Mouse (Mus musculus) hindbrain, embryonic 14.5 days (tissue): ENCODE measurements at regions not wholly inside any gene's neighbourhood (a gene's known extent, or its start where the extent isn't known, plus 50 kb on each side); places are given as distances from the start of the nearest gene placed in this dataset.

ENCODE experiments used
- ATAC-seq: fragments of 200-750 bp; cut with Nextera tagmentation; 2 replicates; pipeline ENCODE4 v1.8.0; 2017; ENCODE audit warnings: moderate number of reproducible peaks, mild to moderate bottlenecking, moderate TSS enrichment, moderate library complexity; ENCODE audit not compliant: low FRiP score
- DNase-seq: peaks from one replicate; pipeline ENCODE4 v3.0.0-alpha.2; 2015; ENCODE audit warnings: low spot score
- H3K27ac ChIP-seq: fragments of 300-500 bp; sonication (generic); 2 replicates; pipeline ENCODE4 v1.5.1; 2014; ENCODE audit warnings: mild to moderate bottlenecking, moderate library complexity
- H3K27me3 ChIP-seq: fragments of 300-500 bp; sonication (generic); 2 replicates; pipeline ENCODE4 v1.6.1; 2014; ENCODE audit warnings: mild to moderate bottlenecking, low read length, mixed read lengths; ENCODE audit not compliant: control insufficient read depth, insufficient read depth
- H3K36me3 ChIP-seq: fragments of 300-500 bp; sonication (generic); replicated peaks from 2 replicates; pipeline ENCODE4 v1.6.1; 2014; ENCODE audit not compliant: control insufficient read depth, insufficient read depth
- H3K4me1 ChIP-seq: fragments of 300-500 bp; sonication (generic); replicated peaks from 2 replicates; pipeline ENCODE4 v1.6.1; 2014; ENCODE audit warnings: antibody characterized with exemption, low read length, mixed read lengths; ENCODE audit not compliant: control insufficient read depth, insufficient read depth
- H3K4me2 ChIP-seq: fragments of 300-500 bp; sonication (generic); replicated peaks from 2 replicates; pipeline ENCODE4 v1.6.1; 2014; ENCODE audit warnings: mild to moderate bottlenecking, moderate library complexity
- H3K4me3 ChIP-seq: fragments of 300-500 bp; sonication (generic); replicated peaks from 2 replicates; pipeline ENCODE4 v1.5.1; 2014; ENCODE audit warnings: mild to moderate bottlenecking, low read length
- H3K9ac ChIP-seq: fragments of 300-500 bp; sonication (generic); 2 replicates; pipeline ENCODE4 v1.6.1; 2014
- H3K9me3 ChIP-seq: fragments of 300-500 bp; sonication (generic); 2 replicates; pipeline ENCODE4 v1.6.1; 2016; ENCODE audit warnings: low read length; ENCODE audit not compliant: control insufficient read depth
- WGBS: fragments of 180-500 bp; shearing (Covaris S2); extraction: QIAGEN DNeasy Blood & Tissue Kit; methylation state at CpG from one replicate; pipeline ENCODE4 v1.1.7; 2014; 5-methylcytosine and 5-hydroxymethylcytosine counted together

DNA sequence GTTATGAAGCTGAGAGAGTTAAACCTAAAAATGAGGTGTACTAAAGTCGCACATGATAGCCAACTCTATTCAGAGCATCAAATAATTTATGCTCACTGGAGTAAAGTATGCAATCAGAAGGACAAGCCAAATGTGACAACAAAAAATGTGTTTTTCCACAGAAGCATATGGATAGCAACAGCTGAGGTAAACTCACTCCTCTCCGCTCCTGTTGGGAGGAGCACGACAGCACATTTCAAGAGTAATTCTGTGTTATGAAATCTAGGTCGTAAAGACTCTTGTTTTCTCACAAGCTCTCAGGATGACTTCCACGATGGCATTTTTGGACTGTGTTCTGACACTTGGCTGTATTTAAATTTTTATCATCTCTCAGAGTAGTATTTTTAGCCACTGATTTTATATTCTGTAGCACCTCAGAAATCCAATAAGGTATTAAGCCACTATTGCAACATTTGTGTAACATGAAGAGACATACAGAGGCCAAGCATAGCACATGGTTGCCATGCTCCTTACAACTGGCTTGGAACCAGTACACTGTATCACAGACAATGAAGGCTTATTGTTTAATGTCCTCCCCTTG lies 70.3 kb upstream of the Mbnl1 start:
- Histone ChIP-seq H3K36me3 (no peaks in the 10 kb centered on the region), H3K4me3 (no peak overlapping the region), H3K4me1 (no peaks in the 10 kb centered on the region), H3K27me3 (no peaks in the 10 kb centered on the region), H3K27ac (no peak overlapping the region), H3K9me3 (no peaks in the 10 kb centered on the region), H3K4me2 (no peak overlapping the region), H3K9ac (no peak overlapping the region)
- no peak for DNase-seq
- 89% methylated on average over 5 of the region's 5 CpGs for WGBS
- no peak for ATAC-seq

- DNase-seq: no peak
- WGBS: 84% methylated on average over 2 of the region's 2 CpGs
- Histone ChIP-seq H3K27me3 (no peaks in the 10 kb centered on the region), H3K9me3 (no peaks in the 10 kb centered on the region), H3K9ac (no peak overlapping the region), H3K4me1 (no peaks in the 10 kb centered on the region), H3K4me2 (no peak overlapping the region), H3K36me3 (no peaks in the 10 kb centered on the region), H3K4me3 (no peak overlapping the region), H3K27ac (no peak overlapping the region)
- ATAC-seq: no peak
Measured at GRCm38 (mm10) chr3:60407426-60407825, 65.2 kb upstream of the Mbnl1 start.

DNA sequence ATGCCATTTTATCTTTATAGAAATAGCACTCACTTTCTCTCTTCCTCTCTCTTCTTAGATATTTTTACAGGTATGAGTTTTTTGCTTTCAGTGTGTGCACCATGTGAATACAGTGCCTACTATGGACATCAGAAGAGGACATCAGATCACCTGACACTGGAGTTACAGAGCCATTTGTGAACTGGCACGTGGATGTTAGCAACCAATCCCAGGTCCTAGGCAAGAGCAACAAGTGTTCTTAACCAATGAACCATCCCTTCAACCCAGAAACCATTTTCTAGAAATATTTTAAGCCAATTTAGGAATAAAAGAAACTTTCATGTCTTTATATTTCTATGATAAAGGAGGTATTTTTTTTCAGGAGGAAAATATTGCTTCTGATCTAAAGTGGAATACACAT lies 64.7 kb upstream of the Mbnl1 start:
- H3K4me3 ChIP-seq: no peak overlapping the region
- no peak for ATAC-seq
- no peak overlapping the region for H3K9ac ChIP-seq
- no peak overlapping the region for H3K27ac ChIP-seq
- no peak overlapping the region for H3K4me2 ChIP-seq
- WGBS: 74% methylated on average over 1 of the region's 1 CpGs
- H3K27me3 ChIP-seq: no peaks in the 10 kb centered on the region
- H3K4me1 ChIP-seq: no peaks in the 10 kb centered on the region
- no peaks in the 10 kb centered on the region for H3K36me3 ChIP-seq
- no peaks in the 10 kb centered on the region for H3K9me3 ChIP-seq
- DNase-seq: no peak

DNA sequence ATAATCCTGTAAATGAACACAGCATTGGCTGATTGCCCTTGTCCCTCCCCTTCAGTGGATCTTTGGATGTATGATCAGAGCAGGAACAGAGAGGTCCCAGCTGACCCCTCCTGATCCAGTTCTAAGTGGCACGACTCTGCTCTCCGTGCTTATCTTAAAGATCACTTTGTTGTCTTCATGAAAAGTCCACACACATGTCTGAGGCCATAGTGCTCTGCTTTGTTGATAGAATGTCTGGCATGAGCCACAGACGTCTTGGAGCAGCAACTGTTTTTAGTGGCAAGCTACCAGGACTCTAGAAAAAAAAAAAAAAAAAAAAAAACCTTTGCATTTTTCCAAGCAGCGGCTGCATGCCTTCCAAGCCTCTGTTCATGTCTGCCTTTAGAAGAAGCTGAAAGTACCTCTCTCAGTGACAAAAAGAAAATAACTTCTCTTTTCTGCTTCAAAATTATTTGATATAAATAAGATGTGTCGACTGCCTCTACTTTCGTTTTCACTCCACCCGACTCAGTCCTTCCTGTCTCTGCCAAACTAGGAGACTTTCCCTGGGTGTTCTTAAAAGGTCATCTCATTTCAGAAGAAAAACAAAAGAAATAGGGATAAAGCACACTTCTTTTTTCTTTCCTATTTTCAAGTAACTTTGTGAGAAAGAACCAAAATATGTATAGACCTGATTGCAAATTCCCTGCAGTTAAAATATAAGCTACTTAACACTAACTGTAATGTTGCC lies 63.9 kb upstream of the Mbnl1 start:
- Histone ChIP-seq H3K36me3 (no peaks in the 10 kb centered on the region), H3K27me3 (no peaks in the 10 kb centered on the region), H3K4me3 (no peak overlapping the region), H3K4me2 (peak overlapping the region; percentile 4; the same call in 1 of the 2 replicates), H3K27ac (no peak overlapping the region), H3K4me1 (no peaks in the 10 kb centered on the region), H3K9ac (no peak overlapping the region), H3K9me3 (no peaks in the 10 kb centered on the region)
- 59% methylated on average over 7 of the region's 7 CpGs for WGBS
- ATAC-seq (no peak), DNase-seq (no peak)

- H3K9ac ChIP-seq: no peak overlapping the region
- H3K4me3 ChIP-seq: no peak overlapping the region
- H3K4me1 ChIP-seq: no peaks in the 10 kb centered on the region
- no peak overlapping the region for H3K27ac ChIP-seq
- H3K27me3 ChIP-seq: no peaks in the 10 kb centered on the region
- no peak for DNase-seq
- no peak for ATAC-seq
- no peaks in the 10 kb centered on the region for H3K36me3 ChIP-seq
- 0 out of 2 replicates have a peak overlapping the region, but pooled peaks have one; percentile 4 for H3K4me2 ChIP-seq
- H3K9me3 ChIP-seq: no peaks in the 10 kb centered on the region
Measured at GRCm38 (mm10) chr3:60409283-60409633, 63.4 kb upstream of the Mbnl1 start.

DNA sequence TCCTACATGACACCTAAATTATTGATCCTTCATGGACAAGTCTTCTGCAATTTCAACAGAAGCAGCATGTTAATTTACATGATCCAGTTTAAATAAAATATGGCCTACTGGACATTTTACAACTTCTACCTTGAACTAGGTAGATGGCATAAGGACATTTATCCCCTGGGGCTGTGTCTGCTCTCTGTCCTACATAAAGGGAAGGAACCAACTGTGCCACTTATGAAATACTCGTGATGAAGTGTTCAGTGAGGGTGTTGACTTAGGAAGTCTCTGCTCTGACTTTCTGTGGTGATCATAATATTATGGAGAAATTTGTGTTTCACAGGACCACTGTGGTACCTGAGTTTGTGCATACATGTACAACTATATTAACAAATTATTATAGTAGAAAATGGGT lies 60.9 kb upstream of the Mbnl1 start:
- WGBS: 86% methylated on average over 1 of the region's 1 CpGs
- no peaks in the 10 kb centered on the region for H3K4me1 ChIP-seq
- H3K4me2 ChIP-seq: no peak overlapping the region
- no peak for DNase-seq
- H3K36me3 ChIP-seq: no peaks in the 10 kb centered on the region
- no peak overlapping the region for H3K27ac ChIP-seq
- no peak overlapping the region for H3K4me3 ChIP-seq
- H3K9me3 ChIP-seq: no peaks in the 10 kb centered on the region
- ATAC-seq: no peak
- no peaks in the 10 kb centered on the region for H3K27me3 ChIP-seq
- no peak overlapping the region for H3K9ac ChIP-seq

DNA sequence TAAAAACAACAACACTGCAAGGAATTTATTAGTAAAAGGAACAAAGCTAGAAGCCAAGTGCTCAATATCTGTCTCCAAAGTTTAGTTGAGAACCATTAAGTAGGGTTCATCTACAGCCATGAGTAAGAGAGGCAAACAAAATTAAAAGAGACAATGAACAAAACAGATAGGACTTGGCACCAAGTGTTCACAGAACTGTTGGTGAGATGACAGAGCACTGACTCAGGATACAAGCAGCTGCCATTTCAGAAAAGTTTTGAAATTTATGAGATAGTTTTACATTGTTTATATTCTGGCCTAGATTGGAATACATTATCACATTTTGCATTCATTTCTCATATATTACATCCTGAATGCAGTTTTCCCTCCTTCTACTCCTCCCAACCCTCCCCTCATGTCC lies 60.4 kb upstream of the Mbnl1 start:
- no peak overlapping the region for H3K4me2 ChIP-seq
- no peaks in the 10 kb centered on the region for H3K36me3 ChIP-seq
- H3K9me3 ChIP-seq: no peaks in the 10 kb centered on the region
- no peak overlapping the region for H3K9ac ChIP-seq
- H3K4me1 ChIP-seq: no peaks in the 10 kb centered on the region
- DNase-seq (no peak), ATAC-seq (no peak)
- no peaks in the 10 kb centered on the region for H3K27me3 ChIP-seq
- H3K4me3 ChIP-seq: no peak overlapping the region
- no peak overlapping the region for H3K27ac ChIP-seq

- Histone ChIP-seq H3K4me2 (no peak overlapping the region), H3K36me3 (no peaks in the 10 kb centered on the region), H3K4me3 (no peak overlapping the region), H3K9me3 (no peaks in the 10 kb centered on the region), H3K9ac (no peak overlapping the region), H3K4me1 (no peaks in the 10 kb centered on the region), H3K27ac (no peak overlapping the region), H3K27me3 (no peaks in the 10 kb centered on the region)
- ATAC-seq (no peak), DNase-seq (no peak)
- 75% methylated on average over 3 of the region's 3 CpGs for WGBS
Measured at GRCm38 (mm10) chr3:60413749-60414148, 58.9 kb upstream of the Mbnl1 start.

- no peaks in the 10 kb centered on the region for H3K4me1 ChIP-seq
- no peak overlapping the region for H3K4me3 ChIP-seq
- no peaks in the 10 kb centered on the region for H3K27me3 ChIP-seq
- H3K36me3 ChIP-seq: no peaks in the 10 kb centered on the region
- no peak for DNase-seq
- no peak overlapping the region for H3K9ac ChIP-seq
- ATAC-seq: no peak
- H3K9me3 ChIP-seq: no peaks in the 10 kb centered on the region
- 84% methylated on average over 1 of the region's 1 CpGs for WGBS
- H3K4me2 ChIP-seq: no peak overlapping the region
- no peak overlapping the region for H3K27ac ChIP-seq
Measured at GRCm38 (mm10) chr3:60417001-60417400, 55.6 kb upstream of the Mbnl1 start.

GRCm38 (mm10) chr3:60418652-60419051 lies 54.0 kb upstream of the Mbnl1 start:
- H3K4me1 ChIP-seq: no peaks in the 10 kb centered on the region

More at GRCm38 (mm10) chr3:60418652-60419051, 54.0 kb upstream of the Mbnl1 start:
- no peaks in the 10 kb centered on the region for H3K36me3 ChIP-seq
- H3K27me3 ChIP-seq: no peaks in the 10 kb centered on the region
- no peak overlapping the region for H3K4me2 ChIP-seq
- DNase-seq: no peak
- H3K27ac ChIP-seq: no peak overlapping the region
- no peak overlapping the region for H3K9ac ChIP-seq
- no peak for ATAC-seq
- no peak overlapping the region for H3K4me3 ChIP-seq
- H3K9me3 ChIP-seq: no peaks in the 10 kb centered on the region
